Mouse (Mus musculus) kidney, postnatal 10 days (tissue): Measurements from ENCODE around the gene Foxp4.
A peak's percentile ranks its signal among the peaks of the same experiment; 100 is the strongest.

Source experiments
- DNase-seq: peaks from one replicate; pipeline ENCODE4 v3.0.0; 2021; ENCODE audit warnings: mixed read lengths

Gene Foxp4

GRCm38 (mm10) chr17:47850639-47851314 is 73.7 kb downstream of the Foxp4 start:
- DNase-seq: no peak

- no peak for DNase-seq
Measured at GRCm38 (mm10) chr17:47850035-47850434, 74.4 kb downstream of the Foxp4 start.

- DNase-seq: no peak
Measured at GRCm38 (mm10) chr17:47847985-47848384, 76.5 kb downstream of the Foxp4 start.

GRCm38 (mm10) chr17:47845609-47846008 is 78.8 kb downstream of the Foxp4 start:
- no peak for DNase-seq

- DNase-seq: no peak
Measured at GRCm38 (mm10) chr17:47843465-47843864, 81.0 kb downstream of the Foxp4 start.

GRCm38 (mm10) chr17:47841931-47842623 is 82.4 kb downstream of the Foxp4 start:
- DNase-seq: peak; percentile 92

GRCm38 (mm10) chr17:47841521-47841920 is 82.9 kb downstream of the Foxp4 start:
- no peak for DNase-seq

GRCm38 (mm10) chr17:47837808-47838207 is 86.6 kb downstream of the Foxp4 start:
- peak; percentile 76 for DNase-seq

GRCm38 (mm10) chr17:47834482-47834767 is 90.0 kb downstream of the Foxp4 start, which contains the start of gene Mdfi:
TSS of gene Mdfi (minus strand) at chr17:47834691.
- no peak for DNase-seq

GRCm38 (mm10) chr17:47833628-47834481 is 90.6 kb downstream of the Foxp4 start:
- peak; percentile 59 for DNase-seq

GRCm38 (mm10) chr17:47833029-47833627 is 91.3 kb downstream of the Foxp4 start:
- peak; percentile 90 for DNase-seq

- peak; percentile 48 for DNase-seq
Measured at GRCm38 (mm10) chr17:47832501-47833028, 91.9 kb downstream of the Foxp4 start.

- DNase-seq: no peak
Measured at GRCm38 (mm10) chr17:47831772-47832171, 92.7 kb downstream of the Foxp4 start.

GRCm38 (mm10) chr17:47831161-47831560 is 93.3 kb downstream of the Foxp4 start:
- DNase-seq: no peak

- DNase-seq: peak; percentile 41
Measured at GRCm38 (mm10) chr17:47821339-47821738, 103.1 kb downstream of the Foxp4 start.

GRCm38 (mm10) chr17:47818038-47818725 is 106.3 kb downstream of the Foxp4 start:
- DNase-seq: no peak
